ENCODE assay signal across 8 mouse cellular contexts in the genomic region with DNA sequence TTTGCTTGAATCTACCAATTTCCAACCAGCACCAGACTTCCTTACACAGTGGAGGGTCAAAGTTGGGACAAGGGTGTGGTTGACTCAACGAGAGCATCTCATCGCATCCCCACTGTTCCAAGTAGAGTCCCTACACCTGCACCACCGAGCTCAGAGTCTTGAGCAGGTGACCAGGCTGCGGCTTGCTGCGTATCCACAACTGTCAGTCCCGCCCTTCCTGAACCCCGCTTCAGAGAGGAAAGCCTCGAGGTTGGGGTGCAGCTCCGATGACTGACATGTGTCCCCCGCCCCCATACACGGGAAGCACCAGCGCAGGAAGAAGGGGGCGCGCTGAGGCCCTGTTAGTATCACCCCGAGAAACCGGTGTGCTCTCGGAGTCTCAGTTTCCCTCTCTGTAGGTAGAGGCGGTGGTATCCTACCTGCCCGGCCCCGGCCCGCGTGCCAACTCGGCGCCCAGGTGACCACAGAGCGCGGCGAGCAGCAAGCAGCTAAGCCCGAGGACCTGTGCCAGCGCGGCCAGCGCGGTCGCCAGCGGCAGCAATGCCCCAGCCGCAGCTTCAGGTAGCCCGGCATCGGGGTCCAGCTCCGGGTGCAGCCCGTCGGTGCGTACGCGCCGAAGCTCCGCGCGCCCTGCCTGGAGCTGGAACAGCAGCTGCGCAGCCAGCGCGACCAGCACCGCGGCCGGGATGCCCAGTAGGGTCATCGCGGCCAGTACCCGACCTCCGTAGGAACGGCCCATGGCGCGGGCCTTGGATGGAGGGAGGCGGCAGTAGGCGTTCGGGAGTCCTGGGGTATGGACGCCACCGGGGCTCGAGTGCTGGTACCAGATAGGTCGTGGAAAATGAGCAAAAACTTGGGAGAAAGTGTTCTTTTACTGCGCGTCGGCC. TPM values are rescaled to one million over a fixed set of nuclear protein-coding genes. Genes with fewer than 3 reads are reported as not detected.
A peak's percentile ranks its signal among the peaks of the same experiment; 100 is the strongest.
DNase-seq lines count a peak whose midpoint lies in the region; ATAC-seq and TF ChIP-seq lines count a peak whose summit lies in the region.

A gene (minus strand): TSS at position 801 of the 887 bp plus-strand sequence.

- DNase-seq in cerebellum, postnatal 10 days = peak; percentile 30 to 31
- no peak for DNase-seq in cerebellum, adult 8-10 months
- peak; percentile 15 for DNase-seq in retina, postnatal 1 day
- no peak for DNase-seq in retina, embryonic 14.5 days (ENCODE audit: low spot score)
- no peak for DNase-seq in limb, embryonic 14.5 days (ENCODE audit: low spot score)
- no peak for DNase-seq in adrenal gland, postnatal 10 days
- no peak for DNase-seq in urinary bladder, postnatal 36 days (ENCODE audit: low spot score in 2 of 2)

- peak within 1 kb of the TSS; percentile 50 for H3K4me2 ChIP-seq in limb, embryonic 14.5 days (replicated peaks; ENCODE audit: low read depth, low read length, severe bottlenecking)
- H3K4me2 ChIP-seq in stomach, embryonic 15.5 days = peak within 1 kb of the TSS; percentile 91

- no peak for TF ChIP-seq POLR2A in limb, embryonic 14.5 days (IDR thresholded peaks at IDR 0.05; ENCODE audit: borderline replicate concordance, extremely low read depth, insufficient read depth, insufficient read length)

- H3K27me3 ChIP-seq in limb, embryonic 14.5 days (ENCODE audit: control insufficient read depth, insufficient read depth, low read length) = peaks cover 74% of the 10 kb centered on the region
- peaks cover 49% of the 10 kb centered on the region for H3K27me3 ChIP-seq in stomach, embryonic 15.5 days (replicated peaks)

- H3K4me3 ChIP-seq in limb, embryonic 14.5 days (replicated peaks; ENCODE audit: low read length) = peak within 1 kb of the TSS; percentile 36
- peak within 1 kb of the TSS; percentile 48 for H3K4me3 ChIP-seq in stomach, embryonic 15.5 days (replicated peaks)

- peak within 1 kb of the TSS; percentile 40; the same call in 1 of the 2 replicates for H3K9ac ChIP-seq in limb, embryonic 14.5 days (ENCODE audit: low read depth, low read length, severe bottlenecking)
- H3K9ac ChIP-seq in stomach, embryonic 15.5 days = peak within 1 kb of the TSS; percentile 25; the same call in 1 of the 2 replicates

- 5% methylated on average over 68 of the region's 70 CpGs for WGBS in limb, embryonic 14.5 days
- WGBS in stomach, embryonic 15.5 days = 3% methylated on average over 70 of the region's 70 CpGs

- peaks cover 6% of the 10 kb centered on the region for H3K4me1 ChIP-seq in limb, embryonic 14.5 days (ENCODE audit: control insufficient read depth, insufficient read depth, low read length)
- peaks cover 17% of the 10 kb centered on the region; the same call in 1 of the 2 replicates for H3K4me1 ChIP-seq in stomach, embryonic 15.5 days

- H3K9me3 ChIP-seq in limb, embryonic 14.5 days (ENCODE audit: control insufficient read depth, low read length) = no peaks in the 10 kb centered on the region
- no peaks in the 10 kb centered on the region for H3K9me3 ChIP-seq in stomach, embryonic 15.5 days

- no peaks in the 10 kb centered on the region for H3K36me3 ChIP-seq in limb, embryonic 14.5 days (ENCODE audit: control insufficient read depth, insufficient read depth, low read length)
- no peaks in the 10 kb centered on the region for H3K36me3 ChIP-seq in stomach, embryonic 15.5 days

- no peak within 1 kb of the TSS for H3K27ac ChIP-seq in limb, embryonic 14.5 days (replicated peaks; ENCODE audit: low read depth, low read length)
- H3K27ac ChIP-seq in stomach, embryonic 15.5 days = no peak within 1 kb of the TSS

- ATAC-seq in limb, embryonic 14.5 days (ENCODE audit: low FRiP score, low read depth) = peak; percentile 18; the same call in 1 of the 2 replicates
- ATAC-seq in stomach, embryonic 15.5 days (ENCODE audit: insufficient read depth, low FRiP score, low read depth) = peak; percentile 32

RNA-seq across cellular contexts. Expression of the gene that starts here (rescaled TPM):
- polyA plus RNA-seq in limb, embryonic 14.5 days (2012; rRNA removed) = 0.34 and 0.59 TPM in 2 replicates
- polyA plus RNA-seq in limb, embryonic 14.5 days (2014; fragmentation: Nextera tagmentation; extraction: Ambion mirVana) = 0.48 and 0.89 TPM in 2 replicates
- polyA plus RNA-seq in stomach, embryonic 15.5 days (2015; fragmentation: Nextera tagmentation; extraction: Ambion mirVana) = 4.0 and 7.1 TPM in 2 replicates
- total RNA-seq in adrenal gland, postnatal 10 days (2021) = 1 to 10 TPM; 1.7 to 3.5 TPM

Comparison
In these comparisons a context has a peak if more than half of its experiments do, and no peak if none do; other contexts are left out.
1. DNase-seq: peak in cerebellum, postnatal 10 days (2 of 2) and retina, postnatal 1 day (single experiment); none in cerebellum, adult 8-10 months (single experiment), retina, embryonic 14.5 days (single experiment), limb, embryonic 14.5 days (single experiment), adrenal gland, postnatal 10 days (single experiment) and urinary bladder, postnatal 36 days (0 of 2).
2. Peak in ATAC-seq, H3K4me3 ChIP-seq, H3K9ac ChIP-seq and H3K4me2 ChIP-seq in limb, embryonic 14.5 days; RNA of the gene not detected or under 1 TPM.